ENCODE assay signal across 1 mouse cellular context in the genomic region with DNA sequence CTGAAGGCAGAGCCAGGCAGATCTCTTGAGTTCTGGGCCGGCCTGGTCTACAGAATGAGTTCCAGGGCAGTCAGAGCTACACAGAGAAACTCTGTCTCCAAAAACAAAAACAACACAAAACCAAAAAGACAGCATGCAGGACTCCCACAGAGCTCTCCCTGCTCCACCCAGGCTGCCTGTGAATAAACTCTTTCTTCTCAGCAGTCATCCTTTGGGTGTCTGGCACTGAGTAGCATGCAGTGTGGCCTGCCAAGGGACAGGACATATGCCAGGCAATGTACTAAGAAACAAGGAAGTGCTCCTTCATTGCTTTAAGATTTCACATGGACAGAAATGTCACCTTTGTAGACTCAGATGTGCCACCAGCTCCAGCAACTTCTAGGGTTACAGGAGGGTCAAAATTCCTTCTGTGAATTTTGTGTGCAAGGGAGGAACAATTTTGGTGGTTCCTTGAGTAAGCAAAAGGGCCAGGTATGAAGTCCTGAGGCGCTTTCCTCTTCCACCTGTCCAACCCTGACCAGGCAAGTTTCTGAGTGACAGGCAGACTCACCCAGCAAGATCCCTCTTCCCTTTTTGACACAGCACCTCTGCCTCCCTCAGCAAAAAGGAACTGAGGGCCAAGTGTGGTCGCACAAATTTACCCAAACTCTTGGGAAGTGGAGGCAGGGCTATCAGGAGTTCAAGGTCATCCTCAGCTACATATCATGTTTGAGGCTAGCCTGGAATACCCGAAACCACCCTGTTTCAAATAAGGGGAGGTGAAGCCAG.
TF ChIP-seq lines count a peak whose summit lies in the region.

No protein-coding gene starts in this region.

TF ChIP-seq in MEL, 35 proteins besides CTCF, POLR2A, EP300 and RAD21:
- 0 out of 2 replicates have a peak, but pooled peaks have one; percentile 25 for TF ChIP-seq TBP (IDR thresholded peaks at IDR 0.05; ENCODE audit: low read depth, low read length)
- TF ChIP-seq ZNF384 (IDR thresholded peaks at IDR 0.05; ENCODE audit: low read depth, low read length) = no peak
